Mouse (Mus musculus) MEL (cell line): ENCODE data around the gene Fnbp1l.

Experiments used
- CTCF ChIP-seq, 3 experiments: IDR thresholded peaks in 2 of 3; conservative IDR thresholded peaks in 1 of 3; 2 replicates each; pipeline ENCODE4 v1.5.1; 2011 to 2012; ENCODE audit warnings: low read length in 3 of 3, low read depth in 2 of 3, mild to moderate bottlenecking in 2 of 3, improper control_type of control experiment in 1 of 3, inconsistent platforms in 1 of 3, mixed read lengths in 1 of 3, moderate library complexity in 1 of 3; ENCODE audit not compliant: control insufficient read depth in 1 of 3, insufficient read depth in 1 of 3, poor library complexity in 1 of 3, severe bottlenecking in 1 of 3
- POLR2A ChIP-seq, 2 experiments: IDR thresholded peaks; 2 replicates each; pipeline ENCODE4 v1.6.1; 2011 to 2012; ENCODE audit warnings: low read length in 2 of 2, mild to moderate bottlenecking in 2 of 2, control low read depth in 1 of 2, improper control_type of control experiment in 1 of 2, low read depth in 1 of 2, moderate library complexity in 1 of 2; ENCODE audit not compliant: control insufficient read depth in 1 of 2, insufficient read depth in 1 of 2, poor library complexity in 1 of 2
- SIN3A ChIP-seq: IDR thresholded peaks from 2 replicates; pipeline ENCODE4 v1.6.1; 2012; ENCODE audit warnings: low read length, improper control_type of control experiment, inconsistent platforms
- SMC3 ChIP-seq: IDR thresholded peaks from 2 replicates; pipeline ENCODE4 v1.6.1; 2011; ENCODE audit warnings: low read depth, low read length, improper control_type of control experiment
- TAL1 ChIP-seq: IDR thresholded peaks from 2 replicates; pipeline ENCODE4 v1.6.1; 2012; ENCODE audit warnings: mild to moderate bottlenecking, inconsistent platforms, low read length, moderate library complexity, mixed read lengths

DNA sequence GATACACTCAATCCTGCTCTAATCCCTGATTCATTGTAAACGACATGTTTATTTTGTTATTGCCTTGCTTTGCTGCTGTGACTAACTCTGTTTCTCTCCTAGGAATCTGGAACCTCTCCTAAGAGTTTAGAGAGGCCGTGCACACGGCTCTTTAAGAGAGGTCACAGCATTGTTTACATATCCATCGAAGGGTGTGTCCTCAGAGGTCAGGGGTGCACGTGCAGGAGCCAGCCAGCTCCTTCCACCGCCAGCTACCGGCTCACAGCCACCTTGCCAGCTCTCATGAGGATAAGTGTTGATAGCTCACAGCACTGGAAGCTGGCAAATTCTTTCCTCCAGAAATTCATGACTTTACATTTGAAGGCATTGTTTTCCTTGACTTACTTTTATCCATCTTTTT is 54.2 kb downstream of the Fnbp1l start:
- TF ChIP-seq CTCF (IDR thresholded peaks at IDR 0.05 in 2 of 3, conservative IDR thresholded peaks at IDR 0.05 in 1 of 3; ENCODE audit: control insufficient read depth in 1 of 3, insufficient read depth in 1 of 3, low read depth in 2 of 3, low read length in 3 of 3, poor library complexity in 1 of 3, severe bottlenecking in 1 of 3) (no peak), SMC3 (no peak), SIN3A (no peak), POLR2A (IDR thresholded peaks at IDR 0.05; ENCODE audit: control insufficient read depth in 1 of 2, insufficient read depth in 1 of 2, low read depth in 1 of 2, low read length in 2 of 2, poor library complexity in 1 of 2) (no peak), TAL1 (no peak)
